Mouse (Mus musculus) intestine, embryonic 15.5 days (tissue): ENCODE measurements around the gene Rfx2. TPM values are rescaled to one million over a fixed set of nuclear protein-coding genes. Genes with fewer than 3 reads are reported as not detected.

Experiments used
- ATAC-seq: fragments of 200-750 bp; cut with Nextera tagmentation; 2 replicates; pipeline ENCODE4 v1.8.0; 2017; ENCODE audit warnings: moderate TSS enrichment, moderate library complexity
- H3K27ac ChIP-seq: fragments of 300-500 bp; sonication (generic); 2 replicates; pipeline ENCODE4 v1.5.1; 2015; ENCODE audit warnings: mild to moderate bottlenecking, inconsistent platforms
- H3K27me3 ChIP-seq: fragments of 300-500 bp; sonication (generic); replicated peaks from 2 replicates; pipeline ENCODE4 v1.6.1; 2015; ENCODE audit warnings: inconsistent platforms
- H3K36me3 ChIP-seq: fragments of 300-500 bp; sonication (generic); 2 replicates; pipeline ENCODE4 v1.6.1; 2015; ENCODE audit warnings: inconsistent platforms
- H3K4me1 ChIP-seq: fragments of 300-500 bp; sonication (generic); replicated peaks from 2 replicates; pipeline ENCODE4 v1.6.1; 2015; ENCODE audit warnings: inconsistent platforms
- H3K4me2 ChIP-seq: fragments of 300-500 bp; sonication (generic); replicated peaks from 2 replicates; pipeline ENCODE4 v1.6.1; 2015; ENCODE audit warnings: mild to moderate bottlenecking, inconsistent platforms
- H3K4me3 ChIP-seq: fragments of 300-500 bp; sonication (generic); replicated peaks from 2 replicates; pipeline ENCODE4 v1.5.1; 2015; ENCODE audit warnings: inconsistent platforms
- H3K9ac ChIP-seq: fragments of 300-500 bp; sonication (generic); 2 replicates; pipeline ENCODE4 v1.6.1; 2015; ENCODE audit warnings: inconsistent platforms
- H3K9me3 ChIP-seq: fragments of 300-500 bp; sonication (generic); 2 replicates; pipeline ENCODE4 v1.6.1; 2016; ENCODE audit warnings: inconsistent platforms
- WGBS: fragments of 180-500 bp; shearing (Covaris S2); methylation state at CpG from one replicate; pipeline ENCODE4 v1.1.7; 2015; 5-methylcytosine and 5-hydroxymethylcytosine counted together
- polyA plus RNA-seq: library from polyadenylated mRNA; unstranded; fragments of >200 nt; fragmentation: Nextera tagmentation; extraction: Ambion mirVana; gene quantifications from 2 replicates; pipeline ENCODE4 v1.2.1, GENCODE M21; 2015

Gene Rfx2
- polyA plus RNA-seq, 1 experiment from 2014 or later, result 3.1 TPM

GRCm38 (mm10) chr17:56729151-56729550 is 101.7 kb downstream of the Rfx2 start:
- H3K4me3 ChIP-seq, result no peak overlapping the region
- H3K36me3 ChIP-seq, result no peaks in the 10 kb centered on the region
- no peaks in the 10 kb centered on the region for H3K27me3 ChIP-seq
- H3K9ac ChIP-seq, result no peak overlapping the region
- H3K4me2 ChIP-seq, result no peak overlapping the region
- H3K9me3 ChIP-seq, result no peaks in the 10 kb centered on the region
- peaks cover 23% of the 10 kb centered on the region for H3K4me1 ChIP-seq
- WGBS, result 53% methylated on average over 6 of the region's 6 CpGs
- no peak overlapping the region for H3K27ac ChIP-seq
- ATAC-seq, result no peak

- Histone ChIP-seq H3K27ac (peak overlapping the region; percentile 48; the same call in 1 of the 2 replicates), H3K9ac (no peak overlapping the region), H3K4me3 (no peak overlapping the region), H3K27me3 (no peaks in the 10 kb centered on the region), H3K36me3 (0 out of 2 replicates have a peak, but pooled peaks cover under 1% of the 10 kb centered on the region), H3K4me2 (peak overlapping the region; percentile 42), H3K4me1 (peaks cover 28% of the 10 kb centered on the region), H3K9me3 (no peaks in the 10 kb centered on the region)
- 6% methylated on average over 12 of the region's 12 CpGs for WGBS
- peak; percentile 35 for ATAC-seq
Measured at GRCm38 (mm10) chr17:56728117-56728516, 102.7 kb downstream of the Rfx2 start.

- Histone ChIP-seq H3K4me2 (peak overlapping the region; percentile 42), H3K27ac (peak overlapping the region; percentile 48), H3K9ac (no peak overlapping the region), H3K9me3 (no peaks in the 10 kb centered on the region), H3K36me3 (0 out of 2 replicates have a peak, but pooled peaks cover 5% of the 10 kb centered on the region), H3K4me1 (peaks cover 30% of the 10 kb centered on the region), H3K27me3 (no peaks in the 10 kb centered on the region), H3K4me3 (no peak overlapping the region)
- ATAC-seq, result peak; percentile 71
- 11% methylated on average over 12 of the region's 12 CpGs for WGBS
Measured at GRCm38 (mm10) chr17:56727659-56728058, 103.2 kb downstream of the Rfx2 start.

DNA sequence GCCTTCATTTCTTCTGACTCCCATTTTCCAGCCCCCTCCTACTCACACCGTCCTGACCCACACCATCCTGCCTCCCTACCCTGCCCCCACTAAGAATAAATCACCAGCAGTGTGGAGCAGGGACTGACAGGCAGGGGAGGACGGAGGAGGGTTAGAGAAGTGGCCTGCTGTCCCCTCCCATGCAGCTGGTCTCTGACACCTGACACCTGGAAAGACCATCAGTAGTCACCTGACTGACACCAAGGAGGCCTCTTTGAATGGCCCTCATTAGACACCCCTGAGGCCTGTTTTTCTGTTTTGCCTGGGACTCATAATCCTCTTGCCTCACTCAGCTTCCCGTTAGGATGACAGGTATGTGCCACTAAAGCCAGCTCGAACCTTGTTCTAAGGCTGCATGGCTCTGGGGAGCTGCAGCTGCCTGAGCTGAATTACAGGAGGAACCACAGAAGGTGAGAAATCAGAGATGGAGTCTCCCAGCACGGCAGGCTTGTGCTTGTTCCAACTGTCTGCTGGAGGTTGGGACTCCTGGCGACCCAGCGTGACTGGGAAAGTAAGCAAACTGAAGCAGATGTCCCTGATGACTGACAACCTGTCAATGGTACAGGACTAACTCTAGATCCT is 103.7 kb downstream of the Rfx2 start:
- Histone ChIP-seq H3K9me3 (no peaks in the 10 kb centered on the region), H3K36me3 (0 out of 2 replicates have a peak, but pooled peaks cover 6% of the 10 kb centered on the region), H3K4me1 (peaks cover 31% of the 10 kb centered on the region), H3K4me2 (no peak overlapping the region), H3K4me3 (no peak overlapping the region), H3K27me3 (no peaks in the 10 kb centered on the region), H3K27ac (peak overlapping the region; percentile 48; the same call in 1 of the 2 replicates), H3K9ac (no peak overlapping the region)
- 14% methylated on average over 7 of the region's 7 CpGs for WGBS
- ATAC-seq, result peak; percentile 32

Other genes with a start within 250 kb of the Rfx2 start
- gene Safb2, start 246.4 kb downstream of the Rfx2 start, polyA plus RNA-seq, result 66.7 and 74.7 TPM in 2 replicates
- gene Safb, start 246.2 kb downstream of the Rfx2 start, polyA plus RNA-seq, result 79.3 and 86.2 TPM in 2 replicates
- gene 2410015M20Rik, start 221.2 kb downstream of the Rfx2 start, polyA plus RNA-seq, result 283 and 287 TPM in 2 replicates
- 1,919 and 1,958 TPM in 2 replicates for gene Rpl36, start 217.6 kb downstream of the Rfx2 start, polyA plus RNA-seq
- 62.6 and 70.0 TPM in 2 replicates for gene Lonp1, start 204.1 kb downstream of the Rfx2 start, polyA plus RNA-seq
- 0.48 and 0.68 TPM in 2 replicates for gene Catsperd, start 202.9 kb downstream of the Rfx2 start, polyA plus RNA-seq
- 73.5 and 76.2 TPM in 2 replicates for gene Ranbp3, start 157.7 kb downstream of the Rfx2 start, polyA plus RNA-seq
- 471 and 522 TPM in 2 replicates for gene Ndufa11, start 113.2 kb downstream of the Rfx2 start, polyA plus RNA-seq
- gene Vmac, start 113.0 kb downstream of the Rfx2 start, polyA plus RNA-seq, result 14.3 and 15.2 TPM in 2 replicates
- 9.9 and 10.7 TPM in 2 replicates for gene Nrtn, start 73.5 kb downstream of the Rfx2 start, polyA plus RNA-seq
- 38.7 and 42.8 TPM in 2 replicates for gene Dus3l, start 66.3 kb downstream of the Rfx2 start, polyA plus RNA-seq
- 1.2 and 1.6 TPM in 2 replicates for gene Prr22, start 60.8 kb downstream of the Rfx2 start, polyA plus RNA-seq
- not detected in 2 replicates for gene Acsbg2, start 43.4 kb upstream of the Rfx2 start, polyA plus RNA-seq
- 0.15 and 0.19 TPM in 2 replicates for gene 1700061G19Rik, start 44.5 kb upstream of the Rfx2 start, polyA plus RNA-seq
- gene Mllt1, start 104.4 kb upstream of the Rfx2 start, polyA plus RNA-seq, result 39.9 and 40.2 TPM in 2 replicates
- gene Acer1, start 151.1 kb upstream of the Rfx2 start, polyA plus RNA-seq, result 0.46 and 1.00 TPM in 2 replicates
- gene Clpp, start 159.3 kb upstream of the Rfx2 start, polyA plus RNA-seq, result 149 and 166 TPM in 2 replicates
- gene Alkbh7, start 166.3 kb upstream of the Rfx2 start, polyA plus RNA-seq, result 41.1 and 42.4 TPM in 2 replicates
- 0.45 TPM in 1 of 2 replicates, not detected in the other for gene Pspn, start 169.0 kb upstream of the Rfx2 start, polyA plus RNA-seq
- 60.0 and 61.8 TPM in 2 replicates for gene Gtf2f1, start 180.3 kb upstream of the Rfx2 start, polyA plus RNA-seq
- gene Gm17949, start 180.5 kb upstream of the Rfx2 start, polyA plus RNA-seq, result 0.24 and 0.42 TPM in 2 replicates
- gene Khsrp, start 200.5 kb upstream of the Rfx2 start, polyA plus RNA-seq, result 37.5 and 38.9 TPM in 2 replicates
- gene Slc25a41, start 210.6 kb upstream of the Rfx2 start, polyA plus RNA-seq, result not detected in 2 replicates
- gene Crb3, start 228.1 kb upstream of the Rfx2 start, polyA plus RNA-seq, result 90.2 and 91.6 TPM in 2 replicates
- 7.8 and 8.8 TPM in 2 replicates for gene Slc25a23, start 228.8 kb upstream of the Rfx2 start, polyA plus RNA-seq
- gene Dennd1c, start 247.5 kb upstream of the Rfx2 start, polyA plus RNA-seq, result 6.5 and 6.7 TPM in 2 replicates